Mouse (Mus musculus) midbrain, embryonic 10.5 days (tissue): ENCODE measurements at regions not wholly inside any gene's neighbourhood (a gene's known extent, or its start where the extent isn't known, plus 50 kb on each side); places are given as distances from the start of the nearest gene placed in this dataset.
A peak's percentile ranks its signal among the peaks of the same experiment; 100 is the strongest.

Experiments
- DNase-seq: peaks from one replicate; pipeline ENCODE4 v3.0.0-alpha.2; 2017; ENCODE audit warnings: low spot score
- H3K27ac ChIP-seq: fragments of 300-500 bp; sonication (generic); replicated peaks from 2 replicates; pipeline ENCODE4 v1.5.1; 2016; ENCODE audit warnings: mild to moderate bottlenecking
- H3K27me3 ChIP-seq: fragments of 300-500 bp; sonication (generic); 2 replicates; pipeline ENCODE4 v1.6.1; 2016; ENCODE audit warnings: low read depth, mild to moderate bottlenecking; ENCODE audit not compliant: poor library complexity, severe bottlenecking
- H3K36me3 ChIP-seq: fragments of 300-500 bp; sonication (generic); 2 replicates; pipeline ENCODE4 v1.6.1; 2016; ENCODE audit warnings: mild to moderate bottlenecking, moderate library complexity
- H3K4me1 ChIP-seq: fragments of 300-500 bp; sonication (generic); 2 replicates; pipeline ENCODE4 v1.6.1; 2016
- H3K4me3 ChIP-seq: fragments of 300-500 bp; sonication (generic); 2 replicates; pipeline ENCODE4 v1.5.1; 2016; ENCODE audit warnings: mild to moderate bottlenecking, moderate library complexity
- H3K9me3 ChIP-seq: fragments of 300-500 bp; sonication (generic); replicated peaks from 2 replicates; pipeline ENCODE4 v1.6.1; 2016; ENCODE audit warnings: mild to moderate bottlenecking
- WGBS: fragments of 180-500 bp; shearing (Covaris S2); methylation state at CpG from one replicate; pipeline ENCODE4 v1.1.7; 2016; 5-methylcytosine and 5-hydroxymethylcytosine counted together

DNA sequence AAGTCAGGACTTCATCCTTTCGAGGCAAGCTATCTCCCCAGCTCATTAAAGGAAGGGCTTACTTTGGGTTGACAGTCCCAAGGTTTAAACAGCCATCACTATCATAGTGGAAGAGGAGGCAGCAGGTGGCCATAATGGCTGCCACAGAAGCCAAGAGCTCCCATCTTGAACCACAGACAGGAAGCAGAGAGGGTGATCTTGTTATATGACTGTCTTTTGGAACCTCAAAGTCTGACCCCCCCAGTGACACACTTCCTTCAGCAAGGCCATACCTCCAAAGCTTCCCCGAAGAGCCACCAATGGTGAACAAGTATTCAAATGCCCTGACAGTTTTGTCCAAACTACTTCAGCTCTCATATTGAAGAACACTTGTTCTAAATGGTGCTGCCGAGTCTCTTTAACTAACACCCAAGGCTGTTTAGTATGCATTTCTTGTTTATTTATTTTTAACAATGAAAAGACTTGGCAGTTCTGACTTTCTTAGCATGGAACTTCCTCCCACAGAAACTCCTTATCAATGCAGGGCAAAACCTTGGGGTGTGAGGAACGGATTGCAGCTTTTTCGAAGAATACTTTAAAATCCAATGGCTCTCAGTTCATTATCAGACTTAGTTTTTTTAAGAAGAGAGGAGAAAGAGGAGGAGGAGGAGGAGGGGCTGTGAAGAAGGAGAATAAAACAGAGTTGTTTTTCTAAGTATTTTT is 79.8 kb upstream of the Tnik start:
- WGBS = 86% methylated on average over 5 of the region's 5 CpGs
- Histone ChIP-seq H3K4me1 (peaks cover 16% of the 10 kb centered on the region), H3K36me3 (no peaks in the 10 kb centered on the region), H3K27ac (no peak overlapping the region), H3K4me3 (no peak overlapping the region), H3K9me3 (no peaks in the 10 kb centered on the region), H3K27me3 (peaks cover 4% of the 10 kb centered on the region; the same call in 1 of the 2 replicates)
- no peak for DNase-seq

DNA sequence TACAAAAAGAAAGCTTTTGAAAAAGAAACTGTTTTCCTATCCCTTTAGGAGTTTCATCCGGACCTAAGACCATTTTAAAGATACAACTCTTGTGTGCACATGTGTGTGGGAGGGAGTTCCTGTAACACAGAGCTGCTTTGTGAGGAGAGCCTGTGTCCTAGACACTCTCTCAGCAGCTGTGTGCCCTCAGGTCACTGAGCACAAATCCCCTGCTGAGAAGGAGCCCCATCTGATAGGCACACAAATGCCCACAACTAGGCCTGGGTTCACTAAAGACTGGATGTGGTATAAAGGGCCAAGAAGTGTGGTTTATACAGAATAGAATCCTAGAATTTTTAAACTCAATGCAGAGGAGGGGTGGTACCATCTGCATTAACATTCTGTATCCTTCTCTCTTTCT is 77.5 kb upstream of the Tnik start:
- H3K36me3 ChIP-seq = no peaks in the 10 kb centered on the region
- no peaks in the 10 kb centered on the region for H3K27me3 ChIP-seq
- WGBS = 39% methylated on average over 1 of the region's 1 CpGs
- no peaks in the 10 kb centered on the region for H3K9me3 ChIP-seq
- DNase-seq = no peak
- peak overlapping the region; percentile 53 for H3K27ac ChIP-seq
- H3K4me3 ChIP-seq = no peak overlapping the region
- H3K4me1 ChIP-seq = peaks cover 16% of the 10 kb centered on the region

DNA sequence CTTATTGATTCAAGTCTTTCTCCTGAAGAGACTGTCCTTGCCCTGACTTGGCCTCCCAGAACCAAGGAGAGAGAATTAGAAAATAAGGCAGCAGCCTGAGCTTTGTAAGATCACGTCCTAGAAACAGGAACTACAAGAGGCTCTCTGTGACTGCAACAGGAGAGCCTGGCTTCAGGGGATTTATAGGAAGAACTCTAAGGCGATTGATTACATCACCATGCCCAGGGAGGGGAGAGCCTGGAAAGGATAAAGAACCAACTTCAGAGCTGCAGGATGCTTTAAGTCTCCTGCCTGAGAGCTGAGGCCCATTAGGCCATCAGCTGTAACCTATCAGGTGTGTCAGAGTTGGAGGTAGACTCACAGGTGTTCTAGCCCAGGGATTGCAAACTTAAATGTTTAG is 77.1 kb upstream of the Tnik start:
- Histone ChIP-seq H3K4me3 (no peak overlapping the region), H3K27ac (peak overlapping the region; percentile 53), H3K27me3 (no peaks in the 10 kb centered on the region), H3K36me3 (no peaks in the 10 kb centered on the region), H3K4me1 (peaks cover 16% of the 10 kb centered on the region), H3K9me3 (no peaks in the 10 kb centered on the region)
- 28% methylated on average over 2 of the region's 2 CpGs for WGBS
- DNase-seq = no peak

DNA sequence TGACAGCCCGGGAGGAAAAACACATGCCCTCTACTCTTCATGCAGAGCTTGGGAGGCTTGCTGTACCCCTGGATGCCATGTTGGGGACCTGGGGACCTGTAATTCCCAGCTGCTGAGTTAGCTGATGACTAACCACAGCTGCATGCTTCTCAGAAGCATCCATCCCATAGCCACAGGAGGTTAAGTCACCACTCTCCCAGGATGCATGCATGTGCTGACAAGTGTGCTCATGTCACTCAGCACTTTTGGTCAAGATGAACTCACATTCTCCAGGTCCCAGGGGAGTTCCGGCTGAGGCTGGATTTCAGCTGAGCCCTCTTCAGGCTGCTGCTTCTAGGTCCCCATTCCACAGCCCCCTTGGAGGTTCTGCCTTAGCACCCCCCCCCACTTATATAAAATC is 73.6 kb upstream of the Tnik start:
- no peaks in the 10 kb centered on the region for H3K9me3 ChIP-seq
- H3K4me3 ChIP-seq = no peak overlapping the region
- H3K27me3 ChIP-seq = no peaks in the 10 kb centered on the region
- DNase-seq = no peak
- no peak overlapping the region for H3K27ac ChIP-seq
- H3K36me3 ChIP-seq = no peaks in the 10 kb centered on the region
- WGBS = 85% methylated on average over 2 of the region's 2 CpGs
- peaks cover 12% of the 10 kb centered on the region for H3K4me1 ChIP-seq

DNA sequence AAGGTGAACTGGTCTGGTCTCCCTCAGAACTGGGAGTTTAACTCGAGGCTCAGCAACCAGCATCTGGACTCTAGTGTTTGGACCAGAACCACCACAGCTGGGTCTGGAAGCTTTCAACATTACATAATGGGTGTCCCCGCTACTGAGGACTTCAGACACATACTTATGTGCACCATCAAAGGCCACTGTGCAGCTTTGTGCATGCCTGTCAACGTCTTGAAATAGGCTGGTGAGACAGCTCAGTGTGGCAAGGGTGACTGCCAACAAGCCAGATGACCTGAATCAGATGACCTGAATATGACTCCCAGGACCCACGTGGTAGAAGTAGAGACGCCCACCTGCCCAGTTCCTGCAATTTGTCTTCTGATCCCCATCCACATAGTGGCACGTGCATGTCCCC is 72.8 kb upstream of the Tnik start:
- WGBS = 84% methylated on average over 6 of the region's 6 CpGs

GRCm38 (mm10) chr3:28194388-28194970 is 68.5 kb upstream of the Tnik start:
- Histone ChIP-seq H3K36me3 (no peaks in the 10 kb centered on the region), H3K27me3 (no peaks in the 10 kb centered on the region), H3K4me1 (no peaks in the 10 kb centered on the region), H3K9me3 (no peaks in the 10 kb centered on the region; the same call in 1 of the 2 replicates), H3K27ac (no peak overlapping the region), H3K4me3 (no peak overlapping the region)
- no peak for DNase-seq
- WGBS = 72% methylated on average over 4 of the region's 4 CpGs

More for the DNA sequence above, 72.8 kb upstream of the Tnik start:
- no peak for DNase-seq
- Histone ChIP-seq H3K4me1 (peaks cover 10% of the 10 kb centered on the region), H3K9me3 (no peaks in the 10 kb centered on the region), H3K27ac (no peak overlapping the region), H3K36me3 (no peaks in the 10 kb centered on the region), H3K4me3 (no peak overlapping the region), H3K27me3 (no peaks in the 10 kb centered on the region)

- WGBS = 82% methylated on average over 1 of the region's 1 CpGs
Measured at GRCm38 (mm10) chr3:28196786-28197185, 66.2 kb upstream of the Tnik start.

GRCm38 (mm10) chr3:28209304-28209703 is 53.7 kb upstream of the Tnik start:
- no peak overlapping the region for H3K4me3 ChIP-seq
- H3K36me3 ChIP-seq = no peaks in the 10 kb centered on the region
- DNase-seq = no peak
- H3K4me1 ChIP-seq = no peaks in the 10 kb centered on the region
- WGBS = 84% methylated on average over 2 of the region's 2 CpGs
- no peaks in the 10 kb centered on the region for H3K27me3 ChIP-seq
- no peak overlapping the region for H3K27ac ChIP-seq
- H3K9me3 ChIP-seq = no peaks in the 10 kb centered on the region

More at GRCm38 (mm10) chr3:28196786-28197185, 66.2 kb upstream of the Tnik start:
- Histone ChIP-seq H3K36me3 (no peaks in the 10 kb centered on the region), H3K27me3 (no peaks in the 10 kb centered on the region), H3K27ac (no peak overlapping the region), H3K9me3 (no peaks in the 10 kb centered on the region; the same call in 1 of the 2 replicates), H3K4me1 (no peaks in the 10 kb centered on the region), H3K4me3 (no peak overlapping the region)
- DNase-seq = no peak

GRCm38 (mm10) chr3:28210847-28211803 is 51.9 kb upstream of the Tnik start:
- Histone ChIP-seq H3K27ac (no peak overlapping the region), H3K4me1 (no peaks in the 10 kb centered on the region), H3K27me3 (no peaks in the 10 kb centered on the region), H3K9me3 (no peaks in the 10 kb centered on the region), H3K36me3 (no peaks in the 10 kb centered on the region), H3K4me3 (no peak overlapping the region)
- no peak for DNase-seq
- 93% methylated on average over 14 of the region's 14 CpGs for WGBS
